Mouse (Mus musculus) Patski (cell line): Measurements from ENCODE around the gene Klf15. TPM values are rescaled to one million over a fixed set of nuclear protein-coding genes. Genes with fewer than 3 reads are reported as not detected.

Experiments
- ATAC-seq: fragments of 100-300 bp; one replicate; pipeline ENCODE4 v1.8.0; 2021
- CTCF ChIA-PET: fragments of 350-600 bp; sonication (Branson Sonifier 250); formaldehyde crosslinking; loops from one replicate; lab custom pipeline; 2022; ENCODE audit warnings: inconsistent platforms; lab: Charles Lee
- POLR2A ChIA-PET: fragments of 350-600 bp; sonication (Branson Sonifier 250); formaldehyde crosslinking; loops from one replicate; lab custom pipeline; 2022; ENCODE audit warnings: antibody characterized with exemption, inconsistent platforms; lab: Charles Lee
- DNase-seq: peaks from one replicate; pipeline ENCODE4 v3.0.0-alpha.2; 2011; ENCODE audit warnings: low read depth, low spot score
- H3K27me3 ChIP-seq: fragments of 371-371 bp; one replicate; pipeline ENCODE4 v1.5.1; 2021
- CTCF ChIP-seq: fragments of 100-300 bp; IDR thresholded peaks from one replicate; pipeline ENCODE4 v1.5.1; 2021
- in situ Hi-C: fragments of 300-500 bp; cut with MboI; formaldehyde crosslinking; loops from 3 replicates; pipeline ENCODE4 v1.11.1; 2018; ENCODE audit warnings: low pct_unique_long_range_greater_than_20kb, mixed read lengths
- polyA plus RNA-seq: library from polyadenylated mRNA; unstranded; gene quantifications from one replicate; pipeline ENCODE4 v1.2.3, GENCODE M21; 2021

Klf15 gene
- polyA plus RNA-seq, 1 experiment from 2014 or later = 8.8 TPM

DNA sequence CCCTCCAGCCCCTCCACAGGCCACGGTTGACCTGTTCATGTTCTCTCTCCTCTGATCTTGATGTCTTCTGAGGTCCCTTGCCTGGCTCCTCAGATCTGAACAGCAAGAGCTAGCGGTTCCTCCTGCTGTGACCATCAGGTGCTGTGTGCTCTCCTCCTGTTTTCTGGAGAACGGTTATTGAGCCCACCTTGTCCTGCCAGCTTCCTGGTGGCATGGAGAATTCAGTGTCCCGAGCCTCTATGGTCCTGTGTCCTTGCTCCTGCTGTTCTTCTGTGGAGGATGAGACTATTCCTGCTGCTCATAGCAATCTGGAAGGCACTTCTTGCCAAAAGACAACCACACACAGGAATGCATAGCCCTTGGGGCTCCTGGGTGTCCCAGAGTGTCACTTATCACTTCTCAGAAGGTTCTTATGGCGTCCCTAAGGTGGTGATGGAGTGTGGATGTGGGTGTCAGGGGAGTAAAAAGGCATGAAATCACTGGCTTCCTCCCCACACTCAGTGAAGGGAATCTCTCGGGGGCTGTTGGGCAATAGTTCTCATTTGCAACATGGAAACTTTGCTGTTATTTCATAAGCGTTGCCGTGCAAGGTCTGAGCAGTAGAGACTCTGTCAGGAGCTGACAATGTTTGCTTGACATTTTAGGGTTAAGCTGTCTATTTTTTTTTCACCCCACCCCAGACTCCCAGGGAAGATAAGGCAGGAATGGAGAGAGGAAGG lies 39.0 kb downstream of the Klf15 start:
- H3K27me3 ChIP-seq = no peaks in the 10 kb centered on the region
- in situ Hi-C loops = loop anchor here (10.0 kb wide), 1 partner anchor 47 kb away; no protein-coding TSS in a partner anchor
- no peak for TF ChIP-seq CTCF
- no peak for ATAC-seq
- CTCF ChIA-PET = no interaction called here
- DNase-seq = no peak
- POLR2A ChIA-PET = no interaction called here

DNA sequence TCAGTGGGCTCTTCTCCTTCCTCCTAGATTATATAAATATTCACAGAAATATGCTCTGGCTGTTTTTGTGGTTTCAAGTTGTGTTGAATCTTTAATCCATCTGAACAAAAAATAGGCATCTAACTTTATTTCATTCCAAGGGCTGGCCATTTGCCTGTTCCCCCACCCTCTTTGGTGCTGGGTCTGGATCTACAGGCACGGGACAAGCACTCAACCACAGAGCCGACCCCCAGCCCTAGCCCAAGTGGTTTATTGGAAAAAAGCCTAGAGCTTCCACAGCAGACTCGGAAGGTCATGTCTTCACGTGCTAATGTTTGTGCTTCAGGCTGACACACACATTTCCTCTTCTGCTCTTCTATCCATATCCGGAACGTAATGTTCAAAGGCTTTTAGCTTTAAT lies 43.5 kb downstream of the Klf15 start:
- in situ Hi-C loops = loop anchor here (10.0 kb wide), 1 partner anchor 51 kb away; no protein-coding TSS in a partner anchor
- no peaks in the 10 kb centered on the region for H3K27me3 ChIP-seq
- ATAC-seq = no peak
- no peak for TF ChIP-seq CTCF
- ChIA-PET CTCF (interaction anchor here (1.6 to 2.5 kb wide), 2 partner anchors 28 to 71 kb away, joined by 3 to 9 read pairs; no protein-coding TSS in a partner anchor), POLR2A (no interaction called here)
- no peak for DNase-seq

DNA sequence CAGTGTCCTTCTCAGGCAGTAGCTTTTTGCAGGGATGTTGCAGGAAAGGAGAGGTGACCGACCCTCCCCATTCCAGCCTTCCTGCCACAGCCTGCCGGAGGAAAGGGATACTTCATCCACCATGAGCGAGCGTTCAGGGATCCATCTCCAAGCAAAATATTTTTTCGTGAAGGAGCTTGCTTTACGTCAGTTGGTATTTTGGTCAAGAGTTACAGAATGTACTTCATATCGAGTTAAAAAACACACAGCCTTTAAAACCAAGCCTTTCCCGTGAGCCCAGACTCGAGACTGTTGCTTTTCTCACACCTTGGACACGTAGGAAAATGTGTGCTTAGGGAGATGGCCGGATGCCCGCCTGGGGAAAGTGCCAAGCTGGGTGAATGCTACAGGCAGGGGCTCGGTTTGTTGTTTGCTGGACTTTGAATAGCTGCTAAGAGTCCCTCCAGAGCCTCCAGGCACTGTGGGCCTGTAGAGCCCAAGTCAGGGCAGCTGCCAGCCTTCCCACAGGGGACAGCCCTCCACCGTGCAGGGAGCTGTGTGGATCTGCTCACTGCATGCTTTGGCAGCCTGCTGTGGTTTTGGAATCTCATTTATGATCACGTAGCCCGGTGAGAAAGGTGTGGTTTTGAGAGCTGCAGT lies 44.4 kb downstream of the Klf15 start:
- H3K27me3 ChIP-seq = no peaks in the 10 kb centered on the region
- POLR2A ChIA-PET = interaction anchor here (1.1 kb wide), 1 partner anchor 71 kb away, joined by 3 read pairs; no protein-coding TSS in a partner anchor
- in situ Hi-C loops = loop anchor here (10.0 kb wide), 1 partner anchor 52 kb away; no protein-coding TSS in a partner anchor
- DNase-seq = no peak
- no peak for TF ChIP-seq CTCF
- CTCF ChIA-PET = interaction anchor here (0.8 to 2.5 kb wide), 4 partner anchors 29 to 72 kb away, joined by 3 to 9 read pairs (median 3); no protein-coding TSS in a partner anchor
- no peak for ATAC-seq

DNA sequence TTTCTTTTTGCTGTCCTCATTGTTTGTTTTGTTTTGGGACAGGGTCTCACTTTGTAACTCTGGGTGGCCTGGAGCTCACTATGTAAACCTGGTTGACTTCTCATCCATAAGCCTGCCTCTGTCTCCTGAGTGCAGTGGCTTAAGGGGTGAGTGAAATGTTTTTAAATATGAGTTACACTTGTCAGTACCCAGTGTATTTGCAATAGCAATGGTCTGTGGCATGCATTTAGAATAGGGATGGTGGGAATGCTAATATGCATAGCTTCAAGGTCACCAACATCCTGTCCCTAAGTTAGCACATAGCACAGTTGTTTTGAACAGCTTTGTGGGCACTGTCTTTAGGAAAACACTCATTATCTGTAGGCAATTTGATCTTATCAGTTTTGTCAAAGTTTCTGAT lies 45.1 kb downstream of the Klf15 start:
- no peak for TF ChIP-seq CTCF
- H3K27me3 ChIP-seq = no peaks in the 10 kb centered on the region
- CTCF ChIA-PET = interaction anchor here (0.8 to 2.5 kb wide), 4 partner anchors 30 to 73 kb away, joined by 3 to 9 read pairs (median 3); no protein-coding TSS in a partner anchor
- DNase-seq = no peak
- POLR2A ChIA-PET = interaction anchor here (1.1 kb wide), 1 partner anchor 72 kb away, joined by 3 read pairs; no protein-coding TSS in a partner anchor
- no peak for ATAC-seq
- in situ Hi-C loops = loop anchor here (10.0 kb wide), 1 partner anchor 53 kb away; no protein-coding TSS in a partner anchor

DNA sequence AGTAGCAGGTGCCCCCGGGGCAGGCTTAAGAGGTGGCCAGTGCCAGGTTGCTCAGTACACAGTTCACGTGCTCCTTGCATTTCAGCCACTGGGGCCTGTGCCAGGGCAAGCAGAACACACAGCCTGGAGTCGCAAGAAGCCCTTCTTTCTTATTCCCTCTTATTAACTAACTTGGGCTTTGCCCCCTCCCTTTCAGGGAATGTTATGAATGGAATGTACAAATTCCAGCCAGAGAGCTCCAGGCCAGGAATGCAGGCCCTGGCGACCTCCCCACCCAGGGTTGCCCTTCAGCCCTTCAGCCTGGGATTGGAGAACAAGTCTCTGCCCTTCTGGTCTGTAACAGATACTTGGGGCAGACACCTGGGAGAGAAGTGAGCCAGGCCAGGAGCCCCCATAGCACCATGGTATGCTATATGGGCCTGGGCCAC lies 45.8 kb downstream of the Klf15 start:
- CTCF ChIA-PET = interaction anchor here (2.5 kb wide), 1 partner anchor 74 kb away, joined by 9 read pairs; no protein-coding TSS in a partner anchor
- no peaks in the 10 kb centered on the region for H3K27me3 ChIP-seq
- DNase-seq (peak; percentile 64), ATAC-seq (peak; percentile 89)
- in situ Hi-C loops = loop anchor here (10.0 kb wide), 1 partner anchor 53 kb away; no protein-coding TSS in a partner anchor
- POLR2A ChIA-PET = no interaction called here
- TF ChIP-seq CTCF = no peak

DNA sequence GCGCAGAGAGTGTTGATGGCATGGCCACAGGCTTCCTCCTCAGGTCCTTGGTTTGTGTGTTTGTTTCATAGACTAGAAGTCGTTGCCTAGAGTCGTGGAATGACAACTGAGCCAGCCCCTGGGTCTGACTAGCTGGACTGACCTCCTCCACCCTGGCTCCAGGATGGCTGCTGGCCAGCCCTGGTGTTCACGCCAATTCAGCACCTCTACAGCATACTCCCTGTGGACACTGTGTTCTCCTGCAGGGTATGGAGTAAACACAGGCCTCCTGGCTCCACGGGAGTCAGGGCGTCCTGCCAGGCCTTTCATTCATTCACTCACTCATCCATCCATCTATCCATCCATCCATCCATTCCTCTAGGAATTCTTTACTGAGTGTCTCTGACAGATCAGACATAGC lies 46.7 kb downstream of the Klf15 start:
- ATAC-seq = peak; percentile 44
- DNase-seq = no peak
- TF ChIP-seq CTCF = no peak
- ChIA-PET CTCF (interaction anchor here (1.8 kb wide), 1 partner anchor 75 kb away, joined by 8 read pairs; no protein-coding TSS in a partner anchor), POLR2A (no interaction called here)
- in situ Hi-C loops = loop anchor here (10.0 kb wide), 1 partner anchor 54 kb away; no protein-coding TSS in a partner anchor
- no peaks in the 10 kb centered on the region for H3K27me3 ChIP-seq

DNA sequence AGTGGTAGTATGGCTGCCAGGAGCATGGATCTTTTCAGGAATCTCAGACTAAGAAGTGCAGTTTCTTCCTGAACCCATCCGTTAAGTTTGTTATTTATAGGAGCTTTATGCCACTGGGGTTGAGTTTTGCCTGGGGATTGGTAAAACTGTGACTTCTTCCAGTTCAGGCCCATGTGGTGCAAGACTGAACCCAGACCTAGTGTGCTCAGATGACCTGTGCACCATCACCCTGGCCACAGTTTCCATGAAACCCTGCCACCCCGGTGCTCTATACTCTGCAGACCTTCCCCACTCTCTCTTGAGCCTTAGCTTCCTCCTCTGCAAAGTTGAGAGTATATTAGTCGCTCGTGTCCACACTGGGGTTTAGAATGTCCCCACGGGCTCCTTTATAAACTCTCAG lies 50.0 kb downstream of the Klf15 start:
- no peak for TF ChIP-seq CTCF
- in situ Hi-C loops = loop anchor here (10.0 kb wide), 1 partner anchor 78 kb away; no protein-coding TSS in a partner anchor
- POLR2A ChIA-PET = interaction anchor here (1.8 kb wide), 1 partner anchor 77 kb away, joined by 12 read pairs; no protein-coding TSS in a partner anchor
- no peak for ATAC-seq
- no peaks in the 10 kb centered on the region for H3K27me3 ChIP-seq
- CTCF ChIA-PET = interaction anchor here (1.5 to 4.5 kb wide), 3 partner anchors 77 to 94 kb away, joined by 3 to 16 read pairs (median 4); partner anchors contain the start of gene Cfap100
- no peak for DNase-seq

DNA sequence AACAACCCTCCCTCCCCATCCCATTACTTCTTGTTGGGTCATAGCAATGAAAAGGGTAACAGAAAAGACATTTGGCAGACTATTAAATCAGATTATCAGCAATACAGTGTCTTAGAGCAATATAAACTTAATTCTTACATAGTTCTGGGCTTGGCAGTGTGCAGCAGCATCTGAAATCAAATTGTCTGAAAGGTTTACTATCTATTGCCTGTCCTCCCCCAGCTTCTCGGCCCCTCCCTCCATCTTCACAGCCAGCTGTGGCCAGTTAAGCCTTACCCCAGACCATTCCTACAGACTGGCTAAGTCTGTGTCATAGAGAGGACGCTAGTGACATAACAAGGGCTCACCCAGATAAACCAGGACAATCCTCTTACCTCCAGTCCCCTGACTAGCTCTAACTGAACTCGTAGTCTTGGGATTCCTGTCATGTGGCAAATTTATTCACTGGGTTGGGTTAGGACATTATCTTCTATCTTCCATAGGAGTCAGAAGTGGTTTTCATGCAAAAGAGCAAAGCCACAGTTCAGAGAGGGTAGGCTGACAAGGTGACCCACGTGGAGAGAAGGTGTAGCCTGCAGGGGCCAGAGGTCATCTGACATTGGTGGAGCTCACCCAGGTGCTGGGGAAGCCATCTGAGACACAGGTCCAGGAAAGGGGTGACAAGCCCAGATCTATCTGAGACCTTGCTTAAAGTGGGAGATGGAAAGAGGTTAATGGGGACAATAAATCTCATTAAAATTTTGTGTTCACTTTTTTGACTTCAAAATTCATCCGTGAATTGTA lies 50.9 kb downstream of the Klf15 start:
- no peak for TF ChIP-seq CTCF
- ChIA-PET CTCF (interaction anchor here (1.4 to 4.5 kb wide), 3 partner anchors 28 to 94 kb away, joined by 3 to 16 read pairs (median 3); no protein-coding TSS in a partner anchor), POLR2A (interaction anchor here (1.8 kb wide), 1 partner anchor 78 kb away, joined by 12 read pairs; no protein-coding TSS in a partner anchor)
- DNase-seq = no peak
- H3K27me3 ChIP-seq = no peaks in the 10 kb centered on the region
- ATAC-seq = no peak
- in situ Hi-C loops = loop anchor here (10.0 kb wide), 1 partner anchor 78 kb away; no protein-coding TSS in a partner anchor

DNA sequence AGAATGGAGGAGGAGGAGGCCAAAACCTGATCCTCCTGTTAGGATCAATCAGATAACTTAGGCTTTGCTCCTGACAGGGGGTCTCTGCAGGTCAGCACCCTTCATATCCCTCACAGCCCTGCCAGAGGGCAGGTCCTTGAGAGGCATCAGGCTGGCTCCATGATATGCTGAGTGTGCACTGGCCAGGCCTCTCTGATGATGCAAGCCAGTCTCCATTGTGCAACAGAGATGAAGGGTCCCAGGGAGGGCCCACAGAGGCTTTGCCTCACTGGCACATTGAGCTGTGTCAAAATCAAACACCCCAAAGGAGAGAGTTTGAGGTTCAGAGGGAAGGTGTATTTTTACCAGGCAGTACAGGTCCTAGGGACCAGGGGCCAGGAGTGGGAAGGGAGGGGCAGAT lies 52.0 kb downstream of the Klf15 start:
- POLR2A ChIA-PET = no interaction called here
- ATAC-seq (no peak), DNase-seq (no peak)
- CTCF ChIA-PET = interaction anchor here (0.7 to 4.5 kb wide), 6 partner anchors 22 to 836 kb away, joined by 3 to 16 read pairs (median 3); no protein-coding TSS in a partner anchor
- H3K27me3 ChIP-seq = no peaks in the 10 kb centered on the region
- TF ChIP-seq CTCF = no peak
- in situ Hi-C loops = loop anchor here (10.0 kb wide), 1 partner anchor 80 kb away; no protein-coding TSS in a partner anchor
